Mouse (Mus musculus) testis, adult 2 months (tissue): ENCODE results near the gene Olfr458.

Experiments
- CTCF ChIP-seq: fragments of 200-500 bp; IDR thresholded peaks from 2 replicates; pipeline ENCODE4 v1.5.1; 2012; ENCODE audit warnings: low read depth, mild to moderate bottlenecking, inconsistent platforms, low read length, moderate library complexity; ENCODE audit not compliant: control insufficient read depth, insufficient read depth, insufficient replicate concordance
- POLR2A ChIP-seq: fragments of 200-500 bp; IDR thresholded peaks from 2 replicates; pipeline ENCODE4 v1.6.1; 2012; ENCODE audit warnings: low read depth, mild to moderate bottlenecking, inconsistent platforms, low read length, moderate library complexity; ENCODE audit not compliant: control insufficient read depth

DNA sequence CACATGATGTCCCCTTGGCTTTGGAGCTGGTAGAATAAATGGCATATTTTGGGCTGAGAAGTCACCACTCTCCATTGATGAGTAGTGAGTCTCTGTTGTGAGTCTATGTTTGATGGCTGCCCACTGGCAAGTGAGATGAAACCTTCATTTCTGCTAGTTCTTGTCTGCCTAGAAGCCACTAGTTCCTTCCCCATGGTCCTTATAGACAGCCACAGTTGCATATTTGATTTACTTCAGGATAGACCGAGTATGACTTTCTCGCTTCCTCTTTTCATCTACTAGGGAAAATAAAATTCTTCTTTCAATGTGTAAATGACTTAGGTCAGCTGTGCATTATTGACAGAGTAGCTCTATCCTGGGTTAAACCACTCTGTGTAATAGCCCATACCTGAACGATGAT is 40.5 kb downstream of the Olfr458 start:
- TF ChIP-seq POLR2A = no peak
- TF ChIP-seq CTCF = no peak
